Mouse (Mus musculus): ENCODE measurements around the gene Uba7. TPM values are rescaled to one million over a fixed set of nuclear protein-coding genes. Genes with fewer than 3 reads are reported as not detected.

Uba7 gene
- 7.4 and 12.4 TPM in 2 replicates for polyA plus RNA-seq (2014; fragmentation: Nextera tagmentation; extraction: Ambion mirVana)

DNA sequence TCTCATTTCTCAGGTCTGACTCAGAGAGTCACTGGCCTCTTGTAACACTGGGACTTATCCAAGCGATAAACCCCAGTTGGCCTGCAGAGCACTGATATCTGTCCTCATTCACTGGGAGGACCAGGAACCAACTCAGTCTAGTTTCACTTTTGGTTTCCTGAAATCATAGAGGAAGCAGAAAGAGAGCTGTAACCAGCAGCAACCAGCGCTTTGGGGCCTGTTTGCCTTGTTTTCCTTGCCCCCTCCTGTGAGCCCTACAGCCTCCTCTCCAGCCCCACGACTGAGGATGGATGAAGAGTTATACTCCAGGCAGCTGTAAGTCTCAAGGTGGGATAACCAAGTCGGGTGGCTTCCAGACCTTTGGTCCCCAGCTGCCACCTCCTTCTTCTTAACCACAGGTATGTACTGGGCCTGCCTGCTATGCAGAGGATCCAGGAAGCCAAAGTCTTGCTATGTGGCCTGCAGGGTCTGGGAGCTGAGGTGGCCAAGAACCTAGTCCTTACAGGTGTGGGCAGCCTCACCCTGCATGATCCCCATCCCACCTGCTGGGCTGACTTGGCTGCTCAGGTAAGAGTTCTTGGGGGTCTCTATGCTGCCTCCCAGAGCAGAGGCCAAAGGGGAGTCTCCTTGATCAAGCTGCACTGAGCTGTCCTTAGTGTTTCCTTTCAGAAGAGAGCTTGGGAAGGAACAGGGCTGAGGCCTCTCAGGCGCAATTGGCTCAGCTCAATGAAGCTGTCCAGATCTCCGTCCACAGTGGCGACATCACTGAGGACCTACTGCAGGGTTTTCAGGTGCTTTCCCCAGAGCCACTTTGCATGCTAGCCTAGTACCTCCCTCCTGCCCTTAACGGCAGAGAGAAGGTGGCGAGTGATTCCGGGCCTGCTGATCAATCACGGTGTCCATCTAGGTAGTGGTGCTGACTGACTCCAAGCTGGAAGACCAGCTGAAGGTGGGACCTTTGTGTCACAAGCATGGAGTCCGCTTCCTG, at the start of gene Uba7:
Uba7 (plus strand) TSS at position 107 of the 988 bp plus-strand sequence.
- WGBS: 70% methylated on average over 12 of the region's 12 CpGs

DNA sequence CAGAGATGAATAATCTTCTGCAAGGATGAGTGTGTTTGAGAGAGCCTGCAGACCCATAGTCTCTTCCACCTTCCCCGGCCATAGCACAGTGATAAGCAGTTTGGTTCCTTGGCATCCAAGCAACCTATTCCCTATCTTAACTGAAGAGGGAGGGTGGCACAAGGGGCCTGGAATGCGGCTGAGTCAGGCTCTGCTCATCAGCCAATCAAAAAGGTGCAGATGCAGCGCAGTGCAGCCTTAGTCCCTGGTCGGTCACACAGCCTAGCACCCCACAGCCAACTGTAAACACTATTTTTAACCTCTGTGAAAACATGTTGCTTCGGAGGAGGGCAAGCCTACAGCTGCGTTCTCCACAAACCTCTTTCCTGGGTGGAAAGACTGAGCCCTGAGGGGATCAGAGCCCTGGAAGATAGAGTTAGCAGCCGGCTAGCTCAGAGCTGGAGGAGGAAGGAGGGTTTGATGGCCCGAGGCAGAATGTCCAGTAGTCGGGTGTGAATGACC, 48.3 kb upstream of the Uba7 start:
- WGBS: 63% methylated on average over 9 of the region's 9 CpGs
- Histone ChIP-seq H3K9ac (ENCODE audit: low read depth, low read length) (no peak overlapping the region), H3K4me1 (replicated peaks; ENCODE audit: control insufficient read depth, insufficient read depth, low read length) (no peaks in the 10 kb centered on the region), H3K4me2 (replicated peaks; ENCODE audit: low read depth, low read length) (no peak overlapping the region), H3K27ac (ENCODE audit: low read depth, low read length) (no peak overlapping the region), H3K4me3 (ENCODE audit: low read depth, low read length) (no peak overlapping the region), H3K36me3 (ENCODE audit: control insufficient read depth, insufficient read depth, low read length) (no peaks in the 10 kb centered on the region), H3K27me3 (ENCODE audit: control insufficient read depth, insufficient read depth, low read length) (no peaks in the 10 kb centered on the region), H3K9me3 (ENCODE audit: control insufficient read depth, low read length) (no peaks in the 10 kb centered on the region)
- DNase-seq (ENCODE audit: low spot score) (no peak), ATAC-seq (ENCODE audit: low FRiP score) (no peak)

More for the DNA sequence above, at the start of gene Uba7:
- Histone ChIP-seq H3K9ac (ENCODE audit: low read depth, low read length) (no peak within 1 kb of the TSS), H3K27ac (ENCODE audit: low read depth, low read length) (no peak within 1 kb of the TSS), H3K4me2 (replicated peaks; ENCODE audit: low read depth, low read length) (no peak within 1 kb of the TSS), H3K9me3 (ENCODE audit: control insufficient read depth, low read length) (no peaks in the 10 kb centered on the region), H3K4me1 (replicated peaks; ENCODE audit: control insufficient read depth, insufficient read depth, low read length) (no peaks in the 10 kb centered on the region), H3K4me3 (ENCODE audit: low read depth, low read length) (no peak within 1 kb of the TSS), H3K36me3 (ENCODE audit: control insufficient read depth, insufficient read depth, low read length) (no peaks in the 10 kb centered on the region), H3K27me3 (ENCODE audit: control insufficient read depth, insufficient read depth, low read length) (no peaks in the 10 kb centered on the region)
- ATAC-seq (ENCODE audit: low FRiP score) (no peak), DNase-seq (ENCODE audit: low spot score) (no peak)

DNA sequence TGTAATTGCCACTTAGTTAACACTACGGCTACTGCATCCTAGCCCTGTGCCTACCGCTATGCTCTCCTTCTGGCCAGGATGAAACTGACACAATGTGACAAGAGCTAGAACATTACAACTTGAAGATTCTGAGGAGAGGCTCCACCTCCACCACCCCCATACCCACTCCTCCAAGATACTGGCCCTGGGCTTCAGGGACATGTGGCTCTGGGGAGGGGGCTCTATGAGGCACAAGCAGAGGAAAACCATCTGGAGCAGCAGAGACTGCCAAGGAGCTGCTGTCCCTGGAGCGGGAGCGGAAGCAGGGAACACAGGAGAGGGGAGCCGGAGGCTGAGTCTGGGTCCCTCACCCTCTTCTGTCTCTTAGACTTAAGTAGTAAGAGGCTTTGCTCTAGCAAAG, 47.6 kb upstream of the Uba7 start:
- H3K27ac ChIP-seq (ENCODE audit: low read depth, low read length): no peak overlapping the region

DNA sequence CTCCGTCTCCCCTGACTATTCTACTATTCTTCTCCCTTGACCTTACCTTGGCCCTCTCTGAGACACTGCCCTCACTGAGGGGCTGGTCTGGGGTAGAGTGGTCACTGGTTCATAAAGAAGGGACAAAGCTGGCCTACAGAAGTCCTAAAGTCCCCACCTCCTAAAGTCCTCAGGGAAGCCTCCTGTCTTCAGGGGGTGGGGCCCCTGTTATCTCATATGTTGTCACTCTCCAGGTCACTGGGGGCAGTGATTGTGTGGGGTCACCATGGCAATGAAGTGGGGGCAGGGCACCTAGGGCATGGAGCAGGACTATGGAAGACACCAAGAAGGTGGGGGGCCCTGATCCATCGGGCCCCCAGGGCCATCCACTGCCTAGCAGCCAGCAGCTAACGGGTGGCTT, 47.1 kb upstream of the Uba7 start, which contains the start of gene Actl11:
Actl11 (plus strand) TSS at position 301 of the 400 bp plus-strand sequence.
- no peaks in the 10 kb centered on the region for H3K27me3 ChIP-seq (ENCODE audit: control insufficient read depth, insufficient read depth, low read length)
- no peak within 1 kb of the TSS for H3K4me3 ChIP-seq (ENCODE audit: low read depth, low read length)
- no peak within 1 kb of the TSS for H3K4me2 ChIP-seq (replicated peaks; ENCODE audit: low read depth, low read length)
- DNase-seq (ENCODE audit: low spot score) (no peak), ATAC-seq (ENCODE audit: low FRiP score) (no peak)
- H3K9ac ChIP-seq (ENCODE audit: low read depth, low read length): no peak within 1 kb of the TSS
- no peak within 1 kb of the TSS for H3K27ac ChIP-seq (ENCODE audit: low read depth, low read length)
- 69% methylated on average over 3 of the region's 3 CpGs for WGBS
- no peaks in the 10 kb centered on the region for H3K9me3 ChIP-seq (ENCODE audit: control insufficient read depth, low read length)
- 0 out of 2 replicates have a peak, but pooled peaks cover 3% of the 10 kb centered on the region for H3K4me1 ChIP-seq (replicated peaks; ENCODE audit: control insufficient read depth, insufficient read depth, low read length)
- H3K36me3 ChIP-seq (ENCODE audit: control insufficient read depth, insufficient read depth, low read length): no peaks in the 10 kb centered on the region

More for the DNA sequence above, 47.6 kb upstream of the Uba7 start:
- 84% methylated on average over 5 of the region's 5 CpGs for WGBS
- Histone ChIP-seq H3K9me3 (ENCODE audit: control insufficient read depth, low read length) (no peaks in the 10 kb centered on the region), H3K4me3 (ENCODE audit: low read depth, low read length) (no peak overlapping the region), H3K4me2 (replicated peaks; ENCODE audit: low read depth, low read length) (no peak overlapping the region), H3K4me1 (replicated peaks; ENCODE audit: control insufficient read depth, insufficient read depth, low read length) (0 out of 2 replicates have a peak, but pooled peaks cover 3% of the 10 kb centered on the region), H3K36me3 (ENCODE audit: control insufficient read depth, insufficient read depth, low read length) (no peaks in the 10 kb centered on the region), H3K27me3 (ENCODE audit: control insufficient read depth, insufficient read depth, low read length) (no peaks in the 10 kb centered on the region), H3K9ac (ENCODE audit: low read depth, low read length) (no peak overlapping the region)
- DNase-seq (ENCODE audit: low spot score) (no peak), ATAC-seq (ENCODE audit: low FRiP score) (no peak)

DNA sequence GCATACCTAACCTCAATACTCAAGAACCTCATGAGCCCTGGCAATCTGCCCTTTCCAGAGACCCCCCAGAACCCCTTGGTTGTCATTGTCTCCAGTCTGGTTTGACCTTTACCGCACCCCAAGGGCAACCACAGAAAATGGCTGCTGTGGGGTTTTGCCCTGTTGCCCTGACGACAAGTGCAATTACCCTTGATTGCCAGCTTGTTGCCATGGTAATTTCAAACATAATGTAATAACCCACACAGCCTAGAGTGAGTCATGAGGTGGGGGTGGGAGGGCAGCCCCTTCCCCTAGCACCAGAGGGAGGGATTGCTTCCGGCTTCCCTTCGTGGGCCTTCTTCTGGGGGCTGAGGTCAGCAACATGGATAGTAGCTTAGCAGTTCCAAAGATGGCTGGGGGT, 43.1 kb upstream of the Uba7 start:
- Histone ChIP-seq H3K4me2 (replicated peaks; ENCODE audit: low read depth, low read length) (no peak overlapping the region), H3K4me1 (replicated peaks; ENCODE audit: control insufficient read depth, insufficient read depth, low read length) (peaks cover 17% of the 10 kb centered on the region), H3K4me3 (ENCODE audit: low read depth, low read length) (no peak overlapping the region), H3K36me3 (ENCODE audit: control insufficient read depth, insufficient read depth, low read length) (no peaks in the 10 kb centered on the region), H3K9me3 (ENCODE audit: control insufficient read depth, low read length) (no peaks in the 10 kb centered on the region), H3K27ac (ENCODE audit: low read depth, low read length) (no peak overlapping the region), H3K9ac (ENCODE audit: low read depth, low read length) (no peak overlapping the region), H3K27me3 (ENCODE audit: control insufficient read depth, insufficient read depth, low read length) (peaks cover 4% of the 10 kb centered on the region)
- WGBS: 63% methylated on average over 4 of the region's 4 CpGs
- DNase-seq (ENCODE audit: low spot score): no peak
- ATAC-seq (ENCODE audit: low FRiP score): no peak

DNA sequence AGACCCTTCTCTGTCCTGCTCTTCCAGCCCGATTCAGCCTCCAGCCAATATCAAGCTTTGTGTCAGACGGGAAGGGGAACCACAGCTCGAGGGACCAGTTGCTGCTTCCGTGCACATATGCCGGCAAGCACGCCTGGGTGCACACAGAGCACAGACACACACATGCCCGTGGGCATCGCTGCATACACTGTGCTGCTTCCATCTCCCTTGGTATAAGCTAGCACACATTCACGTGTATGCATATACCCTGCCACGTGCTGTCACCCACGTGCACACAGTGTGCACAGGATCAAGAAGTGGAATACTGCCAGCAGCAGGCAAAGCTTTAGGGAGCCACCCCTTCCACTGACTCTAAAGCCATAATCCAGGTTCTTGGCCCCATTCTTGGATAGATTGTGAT, 41.2 kb upstream of the Uba7 start:
- H3K9ac ChIP-seq (ENCODE audit: low read depth, low read length): no peak overlapping the region
- no peak overlapping the region for H3K27ac ChIP-seq (ENCODE audit: low read depth, low read length)
- WGBS: 87% methylated on average over 11 of the region's 11 CpGs
- no peaks in the 10 kb centered on the region for H3K9me3 ChIP-seq (ENCODE audit: control insufficient read depth, low read length)
- peaks cover 17% of the 10 kb centered on the region for H3K4me1 ChIP-seq (replicated peaks; ENCODE audit: control insufficient read depth, insufficient read depth, low read length)
- no peak overlapping the region for H3K4me3 ChIP-seq (ENCODE audit: low read depth, low read length)
- ATAC-seq (ENCODE audit: low FRiP score) (no peak), DNase-seq (ENCODE audit: low spot score) (no peak)
- no peak overlapping the region for H3K4me2 ChIP-seq (replicated peaks; ENCODE audit: low read depth, low read length)
- peaks cover 4% of the 10 kb centered on the region for H3K27me3 ChIP-seq (ENCODE audit: control insufficient read depth, insufficient read depth, low read length)
- no peaks in the 10 kb centered on the region for H3K36me3 ChIP-seq (ENCODE audit: control insufficient read depth, insufficient read depth, low read length)

DNA sequence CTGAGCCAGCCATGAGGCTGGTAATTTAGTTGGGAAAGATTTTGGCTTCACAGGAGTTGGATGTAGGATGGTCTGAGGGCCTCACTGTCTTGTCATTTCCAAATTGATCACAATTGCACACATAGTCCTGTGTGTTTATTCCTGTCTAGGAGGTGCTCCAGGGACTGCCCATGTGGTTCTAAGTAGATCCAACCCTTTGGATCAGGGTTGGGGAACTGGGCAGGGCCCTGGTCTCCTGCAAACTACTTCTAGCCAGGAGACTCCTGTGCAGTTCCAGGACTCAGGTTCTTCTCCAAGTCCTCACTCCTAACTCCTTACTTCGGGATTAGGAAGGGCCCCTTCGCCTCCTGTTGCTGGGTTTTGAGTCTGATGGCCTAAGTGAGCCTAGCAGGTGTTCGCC, 39.9 kb upstream of the Uba7 start, which contains the start of gene Camkv:
Camkv (plus strand) TSS at position 301 of the 400 bp plus-strand sequence.
- H3K27me3 ChIP-seq (ENCODE audit: control insufficient read depth, insufficient read depth, low read length): peaks cover 4% of the 10 kb centered on the region
- no peaks in the 10 kb centered on the region for H3K9me3 ChIP-seq (ENCODE audit: control insufficient read depth, low read length)
- H3K4me3 ChIP-seq (ENCODE audit: low read depth, low read length): peak within 1 kb of the TSS; percentile 41
- DNase-seq (ENCODE audit: low spot score) (no peak), ATAC-seq (ENCODE audit: low FRiP score) (no peak)
- H3K27ac ChIP-seq (ENCODE audit: low read depth, low read length): no peak within 1 kb of the TSS
- H3K9ac ChIP-seq (ENCODE audit: low read depth, low read length): peak within 1 kb of the TSS; percentile 52
- no peaks in the 10 kb centered on the region for H3K36me3 ChIP-seq (ENCODE audit: control insufficient read depth, insufficient read depth, low read length)
- 7% methylated on average over 3 of the region's 3 CpGs for WGBS
- peaks cover 17% of the 10 kb centered on the region for H3K4me1 ChIP-seq (replicated peaks; ENCODE audit: control insufficient read depth, insufficient read depth, low read length)
- peak within 1 kb of the TSS; percentile 69 for H3K4me2 ChIP-seq (replicated peaks; ENCODE audit: low read depth, low read length)

DNA sequence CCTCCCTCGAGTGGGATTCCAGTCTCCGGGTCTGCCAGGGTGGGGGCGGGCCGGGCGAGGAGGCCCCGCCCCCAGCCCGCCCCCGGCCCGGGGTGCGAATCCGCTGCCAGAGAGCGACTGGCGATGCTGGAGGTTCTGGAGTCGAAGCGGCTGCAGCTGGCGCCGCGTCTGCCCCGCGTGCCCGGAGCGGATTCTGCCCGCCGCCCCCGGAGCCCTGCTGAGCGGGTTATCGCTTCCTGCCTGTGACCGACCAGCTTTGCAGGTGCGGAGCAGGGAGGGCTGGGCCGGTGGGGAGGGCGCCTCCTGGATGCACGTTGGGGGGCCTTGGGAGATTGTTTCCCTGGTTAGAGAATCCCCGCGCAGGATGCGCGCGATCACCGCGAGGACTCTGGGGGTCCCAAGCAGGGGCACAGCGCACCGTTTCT, 39.5 kb upstream of the Uba7 start:
- no peaks in the 10 kb centered on the region for H3K36me3 ChIP-seq (ENCODE audit: control insufficient read depth, insufficient read depth, low read length)
- H3K27ac ChIP-seq (ENCODE audit: low read depth, low read length): no peak overlapping the region
- no peaks in the 10 kb centered on the region for H3K9me3 ChIP-seq (ENCODE audit: control insufficient read depth, low read length)
- under 1% methylated on average over 38 of the region's 41 CpGs for WGBS
- peak overlapping the region; percentile 52; the same call in 1 of the 2 replicates for H3K9ac ChIP-seq (ENCODE audit: low read depth, low read length)
- peak; percentile 56 for DNase-seq (ENCODE audit: low spot score)
- peaks cover 17% of the 10 kb centered on the region for H3K4me1 ChIP-seq (replicated peaks; ENCODE audit: control insufficient read depth, insufficient read depth, low read length)
- H3K27me3 ChIP-seq (ENCODE audit: control insufficient read depth, insufficient read depth, low read length): peaks cover 4% of the 10 kb centered on the region
- peak overlapping the region; percentile 69 for H3K4me2 ChIP-seq (replicated peaks; ENCODE audit: low read depth, low read length)
- H3K4me3 ChIP-seq (ENCODE audit: low read depth, low read length): peak overlapping the region; percentile 41
- peak; percentile 52 for ATAC-seq (ENCODE audit: low FRiP score)

All from hindbrain, embryonic 11.5 days (tissue).